Mouse (Mus musculus) layer of hippocampus, adult 9-10 months (tissue): ENCODE measurements at regions not wholly inside any gene's neighbourhood (a gene's known extent, or its start where the extent isn't known, plus 50 kb on each side); places are given as distances from the start of the nearest gene placed in this dataset.
"Not testable (repeated sequence)": the region's sequence is repeated elsewhere in the genome, so short reads cannot be mapped to it uniquely, and the experiment has no call there.

Experiments used
- DNase-seq: peaks from one replicate; pipeline ENCODE4 v3.0.0; 2022; ENCODE audit warnings: low spot score

DNA sequence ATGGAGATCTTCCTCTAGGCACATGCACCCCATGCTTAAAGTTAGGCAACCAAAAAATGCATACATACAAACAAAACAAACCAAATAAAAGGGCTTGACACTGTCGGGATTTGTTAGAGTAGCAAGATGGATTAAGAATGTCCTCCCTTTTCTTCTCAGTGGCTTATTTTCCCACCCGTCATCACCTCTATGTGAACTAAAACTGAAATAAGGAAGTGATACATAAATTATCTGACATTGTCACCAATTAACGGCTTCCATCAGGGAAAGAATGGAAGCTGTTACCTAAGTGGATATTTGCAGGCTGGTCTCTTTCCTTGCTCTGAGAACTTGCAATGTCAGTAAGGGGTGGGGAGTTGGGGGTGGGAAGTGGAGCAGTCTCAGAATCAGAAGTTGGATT, 541.5 kb downstream of the Diaph3 start:
- DNase-seq, result no peak

DNA sequence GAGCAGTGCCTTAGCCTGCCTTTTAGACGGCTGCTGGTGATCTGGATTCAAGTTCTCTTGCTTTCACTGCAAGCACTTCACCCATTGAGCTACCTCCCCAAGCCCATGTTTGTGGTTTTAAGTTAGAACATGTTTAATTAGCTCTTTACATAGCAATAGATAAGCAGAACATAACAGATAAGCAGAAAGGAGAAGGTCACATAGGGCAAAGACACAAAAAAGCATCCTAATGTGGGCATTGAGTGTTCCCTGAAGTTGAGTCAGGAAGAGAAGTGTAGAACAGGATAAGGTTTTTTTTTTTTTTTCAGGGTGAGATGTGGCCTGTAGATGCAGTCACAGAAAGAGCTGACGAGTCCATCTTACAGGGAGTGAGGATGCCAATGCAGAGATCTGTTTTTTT, 552.5 kb downstream of the Diaph3 start:
- no peak for DNase-seq

DNA sequence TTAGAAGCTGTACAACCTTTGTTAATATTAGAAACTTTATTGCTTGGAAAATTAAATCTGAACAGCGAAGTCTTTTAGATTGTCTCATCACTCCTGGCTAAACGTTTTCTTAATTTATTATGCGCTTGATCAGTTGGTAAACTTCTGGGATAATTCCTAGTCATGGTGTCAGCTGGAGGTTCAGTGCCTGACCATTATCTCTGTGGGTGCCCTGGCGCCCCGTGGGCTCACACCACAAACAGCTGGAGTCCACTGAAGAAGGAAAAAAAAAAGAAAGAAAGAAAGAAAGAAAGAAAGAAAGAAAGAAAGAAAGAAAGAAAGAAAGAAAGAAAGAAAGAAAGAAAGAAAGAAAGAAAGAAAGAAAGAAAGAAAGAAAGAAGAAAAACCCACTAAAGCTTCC, 555.1 kb downstream of the Diaph3 start:
- not testable (repeated sequence) for DNase-seq

GRCm38 (mm10) chr14:86562728-86563127, 578.3 kb downstream of the Diaph3 start:
- DNase-seq, result no peak

DNA sequence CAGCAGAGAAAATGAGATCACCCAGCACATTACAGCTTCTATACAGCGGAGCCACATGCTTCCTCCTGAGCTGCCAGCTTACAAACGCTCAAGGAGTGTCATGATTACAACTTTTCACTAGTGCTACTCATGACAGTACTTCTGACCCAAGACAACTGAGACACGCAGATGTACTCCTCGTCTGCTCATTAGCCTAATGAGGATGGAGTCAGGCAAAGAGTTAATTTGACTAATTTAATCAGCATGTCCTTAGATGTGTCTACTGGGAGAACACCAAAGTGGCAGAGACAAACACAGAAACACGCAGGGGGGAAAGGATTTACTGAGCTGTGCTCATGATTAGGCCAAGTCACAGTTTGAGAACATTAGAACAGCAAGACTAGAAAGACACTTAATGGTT, 603.0 kb downstream of the Diaph3 start:
- no peak for DNase-seq

GRCm38 (mm10) chr14:86536341-86537027, 604.6 kb downstream of the Diaph3 start:
- DNase-seq, result no peak

DNA sequence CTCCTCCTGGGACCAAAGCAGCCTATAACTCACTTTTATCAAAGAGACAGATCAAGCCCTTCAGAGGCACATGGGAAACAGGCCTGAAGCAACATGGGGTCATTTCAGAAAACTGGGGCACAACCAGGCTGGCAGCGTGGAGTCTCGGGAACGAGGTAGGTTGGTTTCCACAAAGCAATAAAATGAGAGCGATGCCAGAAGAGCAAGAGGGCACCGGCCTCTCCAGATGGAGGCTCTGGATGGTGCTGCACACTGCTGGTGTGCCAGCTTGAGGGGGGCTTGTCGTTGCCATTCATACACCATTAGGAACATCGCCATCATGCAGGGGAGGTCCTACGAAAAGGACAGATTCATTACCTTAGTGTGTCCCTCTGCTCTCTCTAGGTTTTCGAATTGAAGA, 630.6 kb downstream of the Diaph3 start:
- no peak for DNase-seq

GRCm38 (mm10) chr14:86509686-86510085, 631.3 kb downstream of the Diaph3 start:
- DNase-seq, result no peak

GRCm38 (mm10) chr14:86506286-86506685, 634.7 kb downstream of the Diaph3 start:
- no peak for DNase-seq

- DNase-seq, result no peak
Observed at GRCm38 (mm10) chr14:86490826-86491225, 650.2 kb downstream of the Diaph3 start.

- peak; percentile 26 for DNase-seq
Observed at GRCm38 (mm10) chr14:86489872-86490631, 651.0 kb downstream of the Diaph3 start.

GRCm38 (mm10) chr14:86489044-86489816, 651.8 kb downstream of the Diaph3 start:
- peak; percentile 58 for DNase-seq

GRCm38 (mm10) chr14:86487285-86487897, 653.6 kb downstream of the Diaph3 start:
- DNase-seq, result no peak

- peak; percentile 36 for DNase-seq
Observed at GRCm38 (mm10) chr14:86484247-86484646, 656.8 kb downstream of the Diaph3 start.

DNA sequence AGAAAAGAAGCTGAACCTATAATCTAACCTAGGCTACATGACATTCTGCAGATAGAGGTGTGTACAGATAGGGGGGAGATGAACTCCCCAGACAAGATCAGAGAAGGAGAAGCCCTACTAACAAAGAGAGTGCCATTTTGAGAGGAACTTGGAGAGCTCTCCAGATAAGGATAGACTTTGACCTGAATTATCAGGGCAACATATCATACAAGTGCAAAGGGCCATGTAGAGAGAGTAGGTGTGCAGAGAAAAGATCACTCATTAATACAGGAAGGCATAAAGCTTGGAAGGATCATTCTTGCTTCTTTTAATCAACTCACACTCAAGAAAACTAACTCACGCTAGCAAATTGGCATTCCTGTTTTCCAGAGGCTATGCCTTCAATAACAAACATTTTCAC, 667.4 kb downstream of the Diaph3 start:
- no peak for DNase-seq

GRCm38 (mm10) chr14:86470462-86470861, 670.6 kb downstream of the Diaph3 start:
- DNase-seq, result no peak

- DNase-seq, result no peak
Observed at GRCm38 (mm10) chr14:86467886-86468463, 673.1 kb downstream of the Diaph3 start.

DNA sequence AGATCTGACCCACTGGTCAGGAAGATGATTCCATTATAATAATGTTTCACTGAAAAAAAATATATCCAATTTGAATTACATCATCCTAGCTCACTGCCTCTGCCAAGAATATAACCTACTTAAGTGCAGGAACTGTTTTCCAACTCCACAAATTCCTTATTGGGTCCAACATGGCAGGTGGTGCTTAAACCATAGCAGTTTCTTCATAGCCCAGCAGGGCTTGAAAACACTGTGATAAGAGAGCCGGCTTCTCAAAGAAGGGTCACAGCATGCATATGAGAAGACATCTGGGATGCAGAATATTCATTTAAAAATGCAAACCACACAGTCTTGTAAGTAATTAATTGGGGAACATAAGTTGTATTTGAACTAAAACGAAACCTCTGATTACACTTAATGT, 677.6 kb downstream of the Diaph3 start:
- no peak for DNase-seq

- no peak for DNase-seq
Observed at GRCm38 (mm10) chr14:86453142-86453541, 687.9 kb downstream of the Diaph3 start.

DNA sequence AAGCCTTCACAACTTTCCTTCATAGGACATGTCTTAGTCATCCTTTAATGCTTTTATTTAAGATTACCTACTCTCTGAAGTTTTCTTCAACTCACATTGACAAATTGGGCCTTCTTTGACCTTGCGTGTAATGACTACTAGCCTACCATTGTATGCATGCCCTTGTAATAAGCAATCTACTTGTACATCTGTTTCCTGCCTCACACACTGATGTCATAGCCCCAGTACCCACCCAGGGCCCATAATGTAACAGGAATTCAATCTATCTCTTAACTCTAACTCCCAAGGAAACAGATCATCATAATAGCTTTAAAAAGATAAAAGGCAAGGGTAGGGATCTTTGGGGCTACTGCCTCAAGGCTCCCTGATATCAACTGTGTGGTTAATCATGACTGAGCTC, 690.4 kb downstream of the Diaph3 start:
- no peak for DNase-seq

DNA sequence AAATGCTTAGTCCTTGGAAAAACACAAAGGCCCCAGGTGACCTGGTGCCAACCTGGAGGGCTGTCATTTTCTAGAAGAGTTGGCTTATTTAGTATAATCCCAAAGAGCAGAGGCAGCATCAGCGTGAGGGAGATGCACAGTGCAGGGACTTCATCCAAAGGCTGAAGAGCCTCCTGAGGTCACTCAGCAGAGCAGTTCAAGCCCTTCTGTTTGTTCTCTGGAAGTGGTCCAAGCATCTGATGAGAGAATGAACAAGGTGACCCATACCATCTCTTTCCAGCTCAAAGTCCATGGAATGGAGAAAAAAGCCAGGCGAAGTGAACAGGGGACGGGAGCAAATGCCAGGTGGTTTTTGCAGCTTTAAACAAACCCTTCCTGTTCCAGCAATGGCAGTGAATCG, 695.9 kb downstream of the Diaph3 start:
- no peak for DNase-seq
